Mouse (Mus musculus): ENCODE measurements around the gene Ifi205.

The Ifi205 gene

DNA sequence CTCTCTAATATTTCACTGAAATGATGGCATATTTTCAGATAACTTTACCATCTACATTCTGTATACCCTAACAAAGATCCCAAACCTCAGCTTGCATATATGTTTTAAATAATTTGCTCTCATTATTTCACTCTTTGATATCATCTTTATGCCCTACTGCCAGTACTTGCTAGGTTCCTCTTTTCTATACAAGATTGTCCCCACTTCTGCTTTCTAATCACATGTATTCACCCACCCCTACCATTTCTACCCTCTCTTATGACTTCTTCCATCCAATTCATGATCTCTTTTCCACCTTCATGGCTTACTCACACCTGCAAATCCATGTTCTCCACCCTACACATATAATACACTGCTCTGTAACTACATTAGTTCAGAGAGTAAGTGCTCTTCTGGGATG, 54.0 kb downstream of the Ifi205 start:
- in situ Hi-C loops (cut with MboI, MseI), result no loop called here

GRCm38 (mm10) chr1:173973111-173973510, 58.5 kb downstream of the Ifi205 start:
- in situ Hi-C loops (cut with MboI, MseI), result no loop called here

All from T-helper 17 cell (primary cell).